Mouse (Mus musculus): ENCODE measurements around the gene Os9.
"Not testable (repeated sequence)": the region's sequence is repeated elsewhere in the genome, so short reads cannot be mapped to it uniquely, and the experiment has no call there.

The Os9 gene

DNA sequence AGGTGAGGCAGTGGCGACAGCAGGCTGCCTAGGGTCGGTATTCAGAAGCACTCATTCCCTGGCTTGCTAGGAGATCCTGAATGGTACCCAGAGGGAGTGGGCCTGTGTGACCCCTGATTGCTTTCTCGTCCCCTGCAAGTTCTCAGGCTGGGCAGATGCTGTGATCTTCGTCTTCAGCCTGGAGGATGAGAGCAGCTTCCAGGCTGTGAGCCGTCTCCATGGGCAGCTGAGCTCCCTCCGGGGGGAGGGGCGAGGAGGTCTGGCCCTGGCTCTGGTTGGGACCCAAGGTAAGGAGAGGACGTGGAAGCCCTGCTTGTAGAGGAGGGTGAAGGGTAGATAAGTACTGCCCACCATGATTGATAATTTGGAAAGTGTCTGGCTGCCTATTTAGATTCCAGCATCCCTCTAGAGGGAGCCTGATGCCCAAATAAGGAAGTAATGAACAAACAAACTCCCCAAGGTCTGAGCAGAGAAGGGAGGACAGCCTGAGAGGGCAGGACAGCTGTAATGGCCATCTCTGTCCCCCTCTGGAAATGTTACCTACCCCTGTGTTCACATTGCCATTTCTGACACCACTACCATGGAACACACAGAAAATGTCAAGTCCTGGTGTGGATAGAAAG, 37.5 kb downstream of the Os9 start:
- intact Hi-C loops (cut with DNase I): no loop called here

DNA sequence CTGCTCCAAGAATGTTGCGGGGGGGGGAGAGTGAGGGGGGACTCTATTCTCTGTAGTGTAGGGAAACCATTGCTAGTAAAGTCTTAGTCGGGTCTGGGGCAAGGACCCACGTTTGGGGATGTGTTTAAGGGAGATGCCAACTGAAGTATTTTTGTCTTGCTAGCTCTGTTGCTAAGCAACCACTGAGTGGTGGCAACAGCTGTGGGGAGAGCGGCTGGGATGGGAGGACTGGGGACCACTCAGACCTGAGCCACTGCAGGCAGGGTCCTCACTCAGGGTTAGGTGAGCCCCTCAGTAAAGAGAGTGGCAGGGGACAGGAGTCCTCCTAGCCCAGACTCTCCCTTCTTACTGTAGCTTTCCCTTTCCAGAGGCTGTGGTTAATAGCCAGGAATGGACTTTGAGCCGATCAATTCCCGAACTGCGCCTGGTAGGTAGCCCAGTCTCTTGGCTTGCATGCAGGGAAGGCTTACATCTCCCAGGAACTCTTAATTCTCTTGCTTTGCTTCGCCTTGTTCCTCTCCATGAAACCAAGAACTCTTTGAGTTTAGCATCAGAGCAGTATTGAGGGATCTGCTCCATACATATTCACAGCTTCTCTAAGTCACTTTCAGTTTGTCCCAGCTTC, 38.8 kb downstream of the Os9 start:
- intact Hi-C loops (cut with DNase I): no loop called here

DNA sequence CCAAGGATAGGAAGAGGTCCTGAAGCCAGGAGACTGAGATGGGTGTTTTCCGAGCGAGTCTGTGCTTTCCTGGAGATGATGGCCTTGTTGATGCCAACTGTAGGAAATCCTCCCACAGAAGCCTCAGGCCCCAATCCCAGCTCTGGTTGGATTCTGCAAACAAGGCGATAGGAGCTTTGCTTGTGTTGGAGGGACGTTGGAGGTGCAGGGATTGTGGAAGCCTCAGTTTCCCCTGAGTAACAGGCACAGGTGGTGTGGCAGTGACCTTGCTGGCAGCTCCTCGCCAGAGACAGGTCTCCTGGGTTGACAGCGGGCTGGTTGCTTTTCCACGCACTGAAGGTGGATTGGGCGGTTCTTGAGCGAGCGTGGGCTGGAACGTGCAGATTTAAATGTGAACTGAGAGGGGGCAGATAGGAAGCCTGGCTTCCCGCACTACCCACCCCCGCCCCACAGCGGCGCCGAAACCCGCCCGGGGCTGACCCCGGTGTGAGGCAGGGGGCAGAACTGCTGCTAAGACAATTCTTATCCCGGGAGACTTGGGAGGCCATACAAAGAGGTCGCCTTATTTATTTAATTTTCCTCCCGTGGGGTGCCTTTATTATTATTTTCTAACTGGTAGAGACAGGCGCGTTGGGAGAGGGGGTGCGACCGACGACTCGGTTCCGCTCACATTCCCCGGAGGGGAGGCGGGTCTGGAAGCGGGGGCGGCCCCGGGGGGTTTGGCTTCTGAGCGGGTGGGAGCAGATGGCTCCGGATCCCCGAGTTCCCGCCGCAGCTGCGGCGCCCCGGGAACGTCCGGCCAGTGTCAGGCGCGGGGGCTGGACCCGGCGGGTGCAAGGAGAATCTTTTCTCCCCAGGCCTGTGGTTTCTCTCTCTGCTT, 39.8 kb downstream of the Os9 start:
- intact Hi-C loops (cut with DNase I): no loop called here

DNA sequence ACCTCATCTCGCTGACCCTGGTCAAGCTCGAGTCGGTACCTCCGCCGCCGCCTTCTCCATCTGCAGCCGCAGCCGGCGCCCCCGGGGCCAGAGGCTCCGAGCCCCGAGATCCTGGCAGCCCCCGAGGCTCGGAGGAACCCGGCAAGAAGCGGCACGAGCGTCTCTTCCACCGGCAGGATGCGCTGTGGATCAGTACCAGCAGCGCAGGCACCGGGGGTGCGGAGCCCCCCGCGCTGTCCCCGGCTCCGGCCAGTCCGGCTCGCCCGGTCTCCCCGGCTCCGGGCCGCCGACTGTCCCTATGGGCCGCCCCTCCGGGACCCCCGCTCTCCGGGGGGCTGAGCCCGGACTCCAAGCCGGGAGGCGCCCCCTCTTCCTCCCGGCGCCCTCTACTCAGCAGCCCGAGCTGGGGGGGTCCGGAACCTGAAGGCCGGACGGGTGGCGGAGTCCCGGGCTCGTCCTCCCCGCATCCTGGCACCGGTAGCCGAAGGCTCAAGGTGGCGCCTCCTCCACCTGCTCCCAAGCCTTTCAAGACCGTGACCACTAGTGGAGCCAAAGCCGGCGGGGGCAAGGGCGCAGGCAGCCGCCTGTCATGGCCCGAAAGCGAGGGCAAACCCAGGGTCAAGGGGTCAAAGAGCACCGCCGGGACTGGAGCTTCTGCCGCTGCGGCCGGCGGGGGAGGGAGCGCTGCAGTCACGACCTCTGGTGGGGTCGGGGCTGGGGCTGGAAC, 41.1 kb downstream of the Os9 start:
- intact Hi-C loops (cut with DNase I): no loop called here

DNA sequence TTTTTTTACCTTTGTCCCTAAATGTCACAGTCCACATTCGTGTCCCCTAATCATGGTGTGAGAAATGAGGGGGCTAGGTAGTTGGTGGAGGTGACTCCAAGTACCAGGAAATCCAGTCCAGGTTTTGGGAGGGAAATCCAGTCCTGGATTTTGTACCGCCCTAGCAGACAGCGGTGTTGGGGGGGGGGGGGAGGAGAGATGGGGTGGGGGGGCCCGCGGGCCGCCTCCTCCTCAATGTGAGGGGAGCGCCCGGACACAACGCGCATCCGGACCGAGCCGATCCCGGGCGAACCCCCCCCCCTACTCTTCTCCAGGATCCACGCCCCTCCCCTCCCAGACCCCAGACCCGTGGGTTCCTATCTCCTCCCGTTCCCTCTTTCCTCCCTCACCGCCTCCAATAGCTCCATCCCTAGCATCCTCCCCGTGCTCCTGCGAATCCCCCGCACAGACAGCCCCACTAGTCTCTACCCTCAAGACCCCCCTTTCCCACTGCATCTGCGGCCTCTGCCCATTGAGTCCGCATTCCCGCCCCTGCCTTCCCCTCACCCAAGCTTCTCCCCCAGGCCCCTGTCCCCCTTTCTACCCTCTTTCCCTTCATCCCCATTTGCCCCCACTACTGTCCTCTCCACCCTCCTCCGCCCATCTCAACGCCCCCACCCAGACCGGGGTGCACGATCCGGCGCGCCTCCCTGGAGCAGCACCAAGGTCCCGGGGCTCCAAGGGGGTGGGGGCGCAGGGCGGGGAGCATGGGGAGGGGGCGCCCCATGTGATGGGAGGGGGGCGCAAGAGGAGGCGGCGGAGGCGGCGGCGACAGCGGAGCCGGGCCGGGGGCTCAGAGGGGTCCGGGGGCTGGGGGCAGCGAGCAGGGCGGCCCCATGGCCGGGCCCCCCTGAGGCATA, 42.0 kb downstream of the Os9 start:
- intact Hi-C loops (cut with DNase I): no loop called here

DNA sequence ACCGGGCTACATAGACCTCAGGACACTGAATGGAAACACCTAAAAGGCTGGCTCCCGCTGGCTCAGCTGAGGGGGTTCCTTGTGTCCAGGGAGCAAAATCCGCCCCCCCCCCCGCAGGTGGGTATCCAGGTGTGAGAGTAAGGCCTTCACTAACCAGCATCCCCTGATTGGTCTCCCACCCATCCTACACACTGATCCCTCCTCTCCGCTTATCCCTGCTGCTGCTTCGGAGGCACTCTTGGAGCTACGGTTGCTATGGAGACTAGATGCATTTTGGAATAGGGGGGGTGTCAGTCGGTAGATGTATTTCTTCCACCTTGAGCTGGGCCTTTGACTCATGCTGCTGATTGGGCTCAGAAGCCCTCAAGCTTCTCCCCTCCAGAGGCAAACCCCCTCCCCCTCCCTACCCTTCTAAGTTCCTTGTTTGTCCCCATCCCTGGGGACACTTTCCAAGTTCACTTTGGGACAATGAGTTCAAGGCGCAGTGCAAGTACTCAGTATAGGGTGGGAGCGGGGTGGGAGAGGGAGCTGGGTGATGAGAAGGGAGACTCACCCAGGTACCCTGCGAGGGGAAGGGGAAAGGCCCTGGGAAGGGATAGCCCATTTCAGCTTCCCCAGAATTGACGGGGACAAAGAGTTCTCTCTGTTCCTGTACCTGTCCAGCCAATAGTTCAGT, 42.8 kb downstream of the Os9 start:
- intact Hi-C loops (cut with DNase I): no loop called here

DNA sequence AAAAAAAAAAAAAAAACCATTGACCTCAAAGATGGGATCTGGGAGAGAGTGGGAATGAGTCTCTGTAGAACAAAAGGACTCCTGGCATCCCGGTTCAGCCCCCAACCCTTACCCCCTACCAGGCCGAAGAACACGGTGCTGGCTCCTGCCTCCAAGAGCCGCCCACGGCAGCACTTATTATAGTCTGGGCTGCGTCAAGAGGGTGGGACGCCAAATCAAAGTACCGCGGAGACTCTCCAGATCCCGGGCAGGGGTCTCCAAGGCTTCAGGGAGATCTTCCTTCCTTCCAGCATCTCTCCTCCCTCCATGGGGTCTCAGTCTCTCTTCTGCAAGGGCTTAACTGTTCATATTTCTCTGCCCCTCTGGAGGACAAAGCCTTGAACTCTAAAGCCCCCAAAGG, 43.4 kb downstream of the Os9 start:
- intact Hi-C loops (cut with DNase I): no loop called here

DNA sequence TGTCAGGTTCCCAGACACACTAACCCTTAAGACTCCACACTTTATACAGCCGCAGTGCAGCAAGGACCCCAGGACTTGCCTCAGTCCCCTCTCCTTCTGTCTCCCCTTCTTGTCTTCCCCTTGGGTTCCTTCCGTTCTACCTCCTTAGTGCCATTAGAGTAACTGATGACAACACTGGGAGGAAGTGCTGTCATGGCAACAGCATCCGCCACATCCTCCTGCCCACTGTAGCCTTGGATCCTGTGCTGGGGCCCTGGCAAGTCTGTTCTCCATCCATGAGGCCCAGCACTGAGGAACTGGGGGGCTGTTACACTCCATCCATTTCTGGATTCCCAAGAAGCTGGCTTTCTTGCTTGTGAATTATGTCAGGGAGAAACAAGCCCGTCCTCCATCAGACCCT, 44.8 kb downstream of the Os9 start:
- intact Hi-C loops (cut with DNase I): no loop called here

DNA sequence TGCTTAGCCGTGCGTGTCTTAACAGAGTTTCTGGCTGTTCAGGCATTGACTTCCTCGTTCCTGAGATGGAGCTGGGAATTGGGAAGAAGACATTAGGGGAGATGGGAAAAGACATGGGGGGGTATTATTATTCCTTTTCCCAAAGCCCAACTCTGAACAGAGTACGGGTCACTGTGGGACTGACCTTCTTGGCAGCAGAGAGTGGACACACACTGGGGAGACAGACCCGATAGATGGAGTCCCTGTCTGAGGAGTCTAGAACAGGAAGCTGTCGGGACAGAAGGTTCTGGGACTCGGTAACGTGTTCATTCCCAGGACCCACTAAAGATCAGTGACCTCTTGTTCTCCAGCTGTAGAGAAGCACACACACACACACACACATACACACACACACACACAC, 45.3 kb downstream of the Os9 start:
- intact Hi-C loops (cut with DNase I): no loop called here

DNA sequence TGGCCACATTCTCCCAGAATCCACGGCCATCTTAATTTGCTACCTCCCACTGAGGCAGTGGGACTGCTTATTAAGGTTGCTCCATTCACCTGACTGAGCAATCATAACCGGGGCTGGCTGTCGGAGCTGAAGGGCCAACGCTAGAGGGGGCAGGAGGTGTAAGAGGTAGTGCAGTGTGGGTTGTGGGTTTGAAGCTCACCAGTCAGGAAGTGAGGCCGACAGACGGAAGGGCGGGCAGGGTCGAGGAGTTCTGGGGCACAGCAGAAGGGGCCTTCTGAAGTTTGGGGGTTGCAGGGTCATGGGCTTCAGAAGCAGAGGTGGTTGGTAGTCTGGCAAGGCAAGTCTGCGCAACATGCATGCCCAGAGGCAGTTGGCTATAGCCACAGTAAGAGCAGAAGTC, 45.9 kb downstream of the Os9 start, which contains the start of gene Agap2:
Gene Agap2, plus strand, starts transcription at position 205 of the 400 bp plus-strand sequence.
- intact Hi-C loops (cut with DNase I): no loop called here

DNA sequence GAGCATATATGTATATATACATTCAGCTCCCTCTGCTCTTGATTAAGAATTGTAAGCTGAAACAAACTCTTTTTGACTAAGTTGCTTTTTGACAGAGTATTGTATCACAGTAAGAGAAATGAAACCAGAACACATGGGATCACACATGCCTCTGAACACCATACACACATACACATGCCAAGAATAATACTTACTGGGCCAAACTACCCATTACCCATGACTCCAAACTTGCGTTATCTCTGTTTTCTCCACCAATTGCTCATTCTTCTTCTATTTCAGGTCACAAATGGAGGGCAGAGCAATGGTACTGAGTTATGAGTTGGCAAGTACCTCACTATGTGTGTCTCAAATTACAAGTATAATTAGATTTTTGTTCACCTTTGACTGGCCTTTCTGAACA, 47.0 kb downstream of the Os9 start:
- intact Hi-C loops (cut with DNase I): no loop called here

DNA sequence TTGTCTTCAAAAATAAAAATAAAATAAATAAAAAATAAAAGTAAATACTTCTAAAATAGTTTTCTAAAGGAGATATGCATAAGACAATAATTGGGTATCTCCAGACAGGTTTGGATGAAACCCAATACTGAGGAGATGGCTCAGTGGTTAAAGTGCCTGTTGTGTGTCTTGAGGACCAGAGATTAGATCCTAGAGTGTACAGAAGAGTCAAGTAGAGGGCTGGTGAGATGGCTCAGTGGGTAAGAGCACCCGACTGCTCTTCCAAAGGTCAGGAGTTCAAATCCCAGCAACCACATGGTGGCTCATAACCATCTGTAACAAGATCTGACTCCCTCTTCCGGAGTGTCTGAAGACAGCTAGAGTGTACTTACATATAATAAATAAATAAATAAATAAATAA, 48.0 kb downstream of the Os9 start:
- intact Hi-C loops (cut with DNase I): not testable (repeated sequence)

DNA sequence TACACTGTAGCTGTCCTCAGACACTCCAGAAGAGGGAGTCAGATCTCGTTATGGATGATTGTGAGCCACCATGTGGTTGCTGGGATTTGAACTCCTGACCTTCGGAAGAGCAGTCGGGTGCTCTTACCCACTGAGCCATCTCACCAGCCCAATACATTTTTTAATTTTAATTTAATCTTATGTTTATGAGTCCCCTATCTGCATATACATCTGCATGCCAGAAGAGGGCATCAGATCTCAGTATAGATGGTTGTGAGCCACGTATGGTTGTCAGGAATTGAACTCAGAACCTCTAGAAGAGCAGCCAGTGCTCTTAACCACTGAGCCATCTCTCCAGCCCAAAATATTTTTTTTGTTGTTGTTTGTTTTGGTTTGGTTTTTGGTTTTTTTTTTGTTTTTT, 48.7 kb downstream of the Os9 start:
- intact Hi-C loops (cut with DNase I): not testable (repeated sequence)

DNA sequence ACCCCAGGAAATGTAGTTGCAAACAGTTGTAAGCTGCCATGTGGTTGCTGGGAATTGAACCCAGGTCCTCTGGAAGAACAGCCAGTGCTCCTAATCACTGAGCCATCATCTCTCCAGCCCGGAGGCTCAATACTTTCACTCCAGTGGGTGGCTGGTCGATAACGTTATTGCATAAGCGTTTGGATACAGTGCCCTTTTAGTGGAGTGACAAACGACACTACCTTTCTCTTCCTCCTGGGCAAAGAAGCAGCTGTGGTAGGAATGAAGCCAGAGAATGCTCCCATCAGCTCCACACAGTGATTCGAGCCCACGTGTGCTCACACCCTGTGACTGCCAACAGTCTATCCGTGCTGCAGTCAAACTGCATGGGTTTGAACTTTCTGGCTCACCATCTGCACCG, 49.7 kb downstream of the Os9 start:
- intact Hi-C loops (cut with DNase I): no loop called here

DNA sequence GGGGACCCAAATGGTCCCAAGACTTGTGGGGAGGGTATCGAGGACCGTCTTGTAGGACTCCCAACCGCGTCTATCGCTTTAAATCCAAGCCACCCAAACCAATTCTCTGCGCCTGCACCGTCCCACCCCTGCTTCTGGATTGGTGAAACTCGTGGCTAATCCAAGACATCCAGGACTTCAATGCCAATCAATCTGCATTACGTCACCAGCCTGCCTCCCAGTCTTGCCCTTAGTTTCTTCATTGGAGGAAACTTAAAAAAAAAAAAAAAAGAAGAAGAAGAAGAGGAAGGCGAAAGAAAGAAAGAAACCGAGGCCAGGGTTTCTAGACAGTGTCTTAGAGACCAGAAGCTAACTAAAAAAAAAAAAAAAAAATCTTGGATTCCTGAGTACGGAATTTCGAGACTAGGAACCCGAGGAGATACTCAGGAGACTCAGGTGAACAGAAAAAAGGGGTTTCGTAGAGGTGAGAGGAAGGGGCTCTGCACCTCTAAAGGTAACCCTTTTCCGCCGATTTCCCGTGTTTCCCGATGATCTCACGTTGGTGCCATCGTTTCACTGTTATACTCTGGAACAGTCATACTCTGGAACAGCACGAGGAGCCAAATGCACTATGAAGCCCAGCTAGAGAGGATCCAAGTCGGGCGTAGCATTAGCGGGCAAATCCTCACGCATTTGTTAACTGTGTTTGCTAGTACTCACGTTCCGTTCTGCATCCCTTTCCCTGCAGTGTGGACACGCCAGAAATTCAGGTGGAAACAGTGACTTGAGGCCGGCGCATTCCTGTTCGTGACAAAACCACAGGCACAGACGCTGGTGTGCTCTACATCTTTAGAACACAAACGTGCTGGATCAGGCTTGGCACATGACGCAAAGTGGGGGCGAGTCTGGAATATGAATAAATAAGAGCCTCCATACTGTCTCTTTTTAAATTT, 50.5 kb downstream of the Os9 start, which contains the start of gene Tspan31:
Gene Tspan31, minus strand, starts transcription at position 75 of the 932 bp plus-strand sequence.
- intact Hi-C loops (cut with DNase I): no loop called here

DNA sequence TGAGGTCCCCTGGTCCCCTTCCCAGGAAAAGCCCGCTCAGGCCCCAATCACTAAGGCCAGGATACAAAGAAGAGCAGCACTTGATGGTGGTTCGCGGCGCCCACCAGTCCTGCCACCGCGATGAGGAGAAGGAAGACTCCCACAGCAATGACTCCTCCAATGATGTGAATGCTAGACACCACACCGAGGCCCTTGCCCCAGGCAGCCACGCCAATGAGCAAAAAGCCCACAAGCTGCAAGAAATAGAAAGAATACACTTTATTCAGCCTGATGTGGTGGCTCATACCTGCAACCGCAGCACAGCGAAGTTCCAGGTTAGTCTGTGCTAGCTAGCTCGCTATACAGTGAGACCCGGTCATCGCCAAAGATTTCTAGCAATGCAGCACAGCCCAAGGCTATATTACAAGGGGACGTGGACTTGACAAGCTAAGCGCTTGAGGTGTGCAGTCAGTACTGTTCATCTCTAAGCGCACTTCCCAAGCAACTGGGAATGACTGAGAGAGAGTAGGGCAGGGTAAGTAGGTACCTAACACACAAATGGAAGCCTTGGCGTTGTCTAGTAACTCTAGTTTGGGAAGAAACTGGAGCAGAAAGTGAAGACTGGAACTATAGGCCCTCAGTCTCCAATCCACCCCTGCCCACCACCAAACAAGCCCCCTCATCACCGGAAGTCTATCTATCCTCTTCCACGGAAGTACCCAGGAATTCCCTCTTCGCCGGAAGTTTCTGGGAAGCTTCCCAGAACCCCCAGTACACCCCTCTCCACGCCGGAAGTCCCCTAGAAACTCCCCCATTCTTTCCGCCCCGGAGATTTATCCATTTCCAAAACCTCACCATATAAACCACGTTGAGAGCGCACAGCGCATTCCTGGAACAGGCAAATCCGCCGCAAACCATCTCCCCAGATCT, 51.4 kb downstream of the Os9 start:
- intact Hi-C loops (cut with DNase I): no loop called here

DNA sequence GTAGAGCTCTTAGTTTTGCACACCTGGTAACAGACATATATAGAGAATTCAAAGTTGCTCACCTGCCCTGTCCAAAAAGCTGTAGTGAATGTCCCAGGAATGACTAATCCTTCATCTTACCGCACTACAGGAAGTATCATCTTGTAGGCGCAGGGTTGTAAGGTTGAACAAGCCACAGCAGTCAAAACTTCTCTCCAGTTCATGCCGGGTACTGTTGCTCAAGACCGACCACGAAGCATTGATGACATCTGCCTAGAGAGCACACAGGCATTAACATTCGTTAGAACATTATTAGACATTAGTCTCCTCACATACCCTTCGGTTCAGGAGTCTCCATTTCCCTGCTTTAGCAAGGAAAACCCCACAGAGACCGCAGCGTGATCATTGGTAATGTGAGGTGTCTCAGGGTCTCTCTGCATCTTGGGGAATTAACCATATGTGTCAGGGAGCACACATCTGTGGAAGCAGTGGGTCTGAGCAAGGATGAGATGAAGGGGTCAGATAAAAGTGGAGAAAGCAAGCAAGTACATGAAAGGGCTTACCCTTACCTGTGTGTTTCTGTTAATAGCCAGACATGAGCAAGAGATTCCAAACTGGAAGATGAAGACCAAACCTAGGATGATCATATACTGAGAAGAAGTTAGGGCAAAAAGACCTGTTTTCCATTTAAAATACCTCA, 52.4 kb downstream of the Os9 start:
- intact Hi-C loops (cut with DNase I): no loop called here

Measured in adrenal gland (tissue).